Mouse (Mus musculus): ENCODE data around the gene Gm12394. TPM values are rescaled to one million over a fixed set of nuclear protein-coding genes. Genes with fewer than 3 reads are reported as not detected.

The Gm12394 gene
- polyA plus RNA-seq, 1 experiment: not detected

- TF ChIP-seq MYOD1 (IDR thresholded peaks at IDR 0.05; ENCODE audit: control insufficient read depth, insufficient read length, low read depth) (no peak), MAX (IDR thresholded peaks at IDR 0.05) (no peak), FOSL1 (IDR thresholded peaks at IDR 0.05; ENCODE audit: insufficient read depth, low read length, poor library complexity, severe bottlenecking) (no peak)
- no peak overlapping the region for H3ac ChIP-seq (ENCODE audit: control insufficient read depth, insufficient read length, low read depth)
- no peaks in the 10 kb centered on the region for H3K79me3 ChIP-seq (ENCODE audit: low read depth)
- no peaks in the 10 kb centered on the region for H3K79me2 ChIP-seq (ENCODE audit: control insufficient read depth, insufficient read depth)
- peaks cover 32% of the 10 kb centered on the region for H3K27me3 ChIP-seq (ENCODE audit: control insufficient read depth, insufficient read depth, insufficient read length)
- no peaks in the 10 kb centered on the region for H3K36me3 ChIP-seq (ENCODE audit: control insufficient read depth, insufficient read depth)
- H3K4me3 ChIP-seq (ENCODE audit: insufficient read depth, poor library complexity, severe bottlenecking): no peak overlapping the region
These were observed 44.3 kb upstream of the Gm12394 start for GRCm38 (mm10) chr4:42900878-42901277.

GRCm38 (mm10) chr4:42898914-42899313 lies 42.3 kb upstream of the Gm12394 start:
- peaks cover 21% of the 10 kb centered on the region for H3K27me3 ChIP-seq (ENCODE audit: control insufficient read depth, insufficient read depth, insufficient read length)
- no peaks in the 10 kb centered on the region for H3K79me3 ChIP-seq (ENCODE audit: low read depth)
- no peaks in the 10 kb centered on the region for H3K79me2 ChIP-seq (ENCODE audit: control insufficient read depth, insufficient read depth)
- H3ac ChIP-seq (ENCODE audit: control insufficient read depth, insufficient read length, low read depth): no peak overlapping the region
- TF ChIP-seq FOSL1 (IDR thresholded peaks at IDR 0.05; ENCODE audit: insufficient read depth, low read length, poor library complexity, severe bottlenecking) (no peak), MYOG (IDR thresholded peaks at IDR 0.05; ENCODE audit: control insufficient read depth, extremely low read depth, insufficient read length) (no peak), MYOD1 (IDR thresholded peaks at IDR 0.05; ENCODE audit: control insufficient read depth, insufficient read length, low read depth) (no peak)
- H3K4me3 ChIP-seq (ENCODE audit: insufficient read depth, poor library complexity, severe bottlenecking): no peak overlapping the region
- H3K36me3 ChIP-seq (ENCODE audit: control insufficient read depth, insufficient read depth): no peaks in the 10 kb centered on the region

GRCm38 (mm10) chr4:42895118-42895517 lies 38.5 kb upstream of the Gm12394 start:
- H3K36me3 ChIP-seq (ENCODE audit: control insufficient read depth, insufficient read depth): no peaks in the 10 kb centered on the region
- H3ac ChIP-seq (ENCODE audit: control insufficient read depth, insufficient read length, low read depth): no peak overlapping the region
- H3K79me2 ChIP-seq (ENCODE audit: control insufficient read depth, insufficient read depth): no peaks in the 10 kb centered on the region
- no peak overlapping the region for H3K4me3 ChIP-seq (ENCODE audit: insufficient read depth, poor library complexity, severe bottlenecking)
- TF ChIP-seq USF1 (IDR thresholded peaks at IDR 0.05; ENCODE audit: low read depth) (no peak), MYOD1 (IDR thresholded peaks at IDR 0.05; ENCODE audit: control insufficient read depth, insufficient read length, low read depth) (no peak), CEBPB (IDR thresholded peaks at IDR 0.05; ENCODE audit: low read depth) (no peak), MAX (IDR thresholded peaks at IDR 0.05) (no peak), MYOG (IDR thresholded peaks at IDR 0.05; ENCODE audit: control insufficient read depth, extremely low read depth, insufficient read length) (no peak), FOSL1 (IDR thresholded peaks at IDR 0.05; ENCODE audit: insufficient read depth, low read length, poor library complexity, severe bottlenecking) (no peak), CTCF (IDR thresholded peaks at IDR 0.05; ENCODE audit: control insufficient read depth, insufficient read depth, insufficient read length) (no peak)
- H3K27me3 ChIP-seq (ENCODE audit: control insufficient read depth, insufficient read depth, insufficient read length): peaks cover 3% of the 10 kb centered on the region
- no peaks in the 10 kb centered on the region for H3K79me3 ChIP-seq (ENCODE audit: low read depth)

- peaks cover 8% of the 10 kb centered on the region for H3K27me3 ChIP-seq (ENCODE audit: control insufficient read depth, insufficient read depth, insufficient read length)
- H3K4me3 ChIP-seq (ENCODE audit: insufficient read depth, poor library complexity, severe bottlenecking): no peak overlapping the region
- no peaks in the 10 kb centered on the region for H3K79me2 ChIP-seq (ENCODE audit: control insufficient read depth, insufficient read depth)
- no peaks in the 10 kb centered on the region for H3K36me3 ChIP-seq (ENCODE audit: control insufficient read depth, insufficient read depth)
- TF ChIP-seq MAX (IDR thresholded peaks at IDR 0.05) (no peak), USF1 (IDR thresholded peaks at IDR 0.05; ENCODE audit: low read depth) (no peak), MYOG (IDR thresholded peaks at IDR 0.05; ENCODE audit: control insufficient read depth, extremely low read depth, insufficient read length) (no peak), MYOD1 (IDR thresholded peaks at IDR 0.05; ENCODE audit: control insufficient read depth, insufficient read length, low read depth) (no peak), CEBPB (IDR thresholded peaks at IDR 0.05; ENCODE audit: low read depth) (no peak), FOSL1 (IDR thresholded peaks at IDR 0.05; ENCODE audit: insufficient read depth, low read length, poor library complexity, severe bottlenecking) (no peak), CTCF (IDR thresholded peaks at IDR 0.05; ENCODE audit: control insufficient read depth, insufficient read depth, insufficient read length) (no peak)
- no peak overlapping the region for H3ac ChIP-seq (ENCODE audit: control insufficient read depth, insufficient read length, low read depth)
- no peaks in the 10 kb centered on the region for H3K79me3 ChIP-seq (ENCODE audit: low read depth)
These were observed 34.6 kb upstream of the Gm12394 start for GRCm38 (mm10) chr4:42891176-42891575.

GRCm38 (mm10) chr4:42888806-42889205 lies 32.2 kb upstream of the Gm12394 start:
- no peaks in the 10 kb centered on the region for H3K79me3 ChIP-seq (ENCODE audit: low read depth)
- no peak overlapping the region for H3K4me3 ChIP-seq (ENCODE audit: insufficient read depth, poor library complexity, severe bottlenecking)
- H3K27me3 ChIP-seq (ENCODE audit: control insufficient read depth, insufficient read depth, insufficient read length): peaks cover 13% of the 10 kb centered on the region
- no peak overlapping the region for H3ac ChIP-seq (ENCODE audit: control insufficient read depth, insufficient read length, low read depth)
- no peak for TF ChIP-seq MYOG (IDR thresholded peaks at IDR 0.05; ENCODE audit: control insufficient read depth, extremely low read depth, insufficient read length)
- TF ChIP-seq USF1 (IDR thresholded peaks at IDR 0.05; ENCODE audit: low read depth): no peak
- no peak for TF ChIP-seq CTCF (IDR thresholded peaks at IDR 0.05; ENCODE audit: control insufficient read depth, insufficient read depth, insufficient read length)
- no peak for TF ChIP-seq CEBPB (IDR thresholded peaks at IDR 0.05; ENCODE audit: low read depth)
- TF ChIP-seq FOSL1 (IDR thresholded peaks at IDR 0.05; ENCODE audit: insufficient read depth, low read length, poor library complexity, severe bottlenecking): no peak
- no peak for TF ChIP-seq MAX (IDR thresholded peaks at IDR 0.05)
- no peak for TF ChIP-seq MYOD1 (IDR thresholded peaks at IDR 0.05; ENCODE audit: control insufficient read depth, insufficient read length, low read depth)
- no peaks in the 10 kb centered on the region for H3K79me2 ChIP-seq (ENCODE audit: control insufficient read depth, insufficient read depth)
- H3K36me3 ChIP-seq (ENCODE audit: control insufficient read depth, insufficient read depth): no peaks in the 10 kb centered on the region

- peaks cover 9% of the 10 kb centered on the region for H3K27me3 ChIP-seq (ENCODE audit: control insufficient read depth, insufficient read depth, insufficient read length)
- TF ChIP-seq MYOG (IDR thresholded peaks at IDR 0.05; ENCODE audit: control insufficient read depth, extremely low read depth, insufficient read length) (no peak), FOSL1 (IDR thresholded peaks at IDR 0.05; ENCODE audit: insufficient read depth, low read length, poor library complexity, severe bottlenecking) (no peak)
- H3K79me2 ChIP-seq (ENCODE audit: control insufficient read depth, insufficient read depth): no peaks in the 10 kb centered on the region
- H3ac ChIP-seq (ENCODE audit: control insufficient read depth, insufficient read length, low read depth): no peak overlapping the region
- H3K36me3 ChIP-seq (ENCODE audit: control insufficient read depth, insufficient read depth): no peaks in the 10 kb centered on the region
- H3K4me3 ChIP-seq (ENCODE audit: insufficient read depth, poor library complexity, severe bottlenecking): no peak overlapping the region
- no peaks in the 10 kb centered on the region for H3K79me3 ChIP-seq (ENCODE audit: low read depth)
These were observed 30.4 kb upstream of the Gm12394 start for GRCm38 (mm10) chr4:42886926-42887325.
